Mouse (Mus musculus): Measurements from ENCODE around the gene Map3k12. TPM values are rescaled to one million over a fixed set of nuclear protein-coding genes. Genes with fewer than 3 reads are reported as not detected.

Gene Map3k12
- polyA plus RNA-seq, 1 experiment from 2014 or later = 14.8 TPM

DNA sequence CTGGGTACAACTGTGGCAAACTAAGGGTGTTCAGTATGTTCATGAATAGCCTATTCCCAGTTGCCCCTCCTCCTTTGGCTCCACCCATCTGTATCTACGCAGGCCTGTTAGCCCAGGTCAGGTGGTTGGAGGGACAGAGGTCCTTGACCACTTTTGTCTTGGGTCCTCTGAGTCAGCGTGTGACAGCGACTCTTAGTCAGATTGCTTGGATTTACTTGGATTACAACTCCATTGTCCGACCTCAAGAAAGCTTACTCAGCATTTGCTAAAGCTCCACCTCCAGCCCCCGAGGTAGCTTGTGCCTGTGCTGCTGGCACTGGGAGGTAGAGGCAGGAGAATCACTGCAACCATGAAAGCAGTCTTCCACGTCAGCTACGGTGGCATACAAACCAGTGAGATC is 65.9 kb downstream of the Map3k12 start:
- no peaks in the 10 kb centered on the region for H3K36me3 ChIP-seq (ENCODE audit: control insufficient read depth, insufficient read depth, low read length)
- no peak overlapping the region for H3K27ac ChIP-seq (ENCODE audit: low read depth, low read length)
- H3K4me2 ChIP-seq (replicated peaks; ENCODE audit: low read depth, low read length) = no peak overlapping the region
- no peaks in the 10 kb centered on the region for H3K27me3 ChIP-seq (ENCODE audit: control insufficient read depth, insufficient read depth, low read length)
- no peaks in the 10 kb centered on the region for H3K9me3 ChIP-seq (ENCODE audit: control insufficient read depth, low read length)
- no peak for ATAC-seq (ENCODE audit: low FRiP score, low TSS enrichment)
- 38% methylated on average over 7 of the region's 7 CpGs for WGBS
- H3K4me3 ChIP-seq (ENCODE audit: low read length) = no peak overlapping the region
- H3K9ac ChIP-seq (ENCODE audit: low read depth, low read length) = no peak overlapping the region
- no peaks in the 10 kb centered on the region for H3K4me1 ChIP-seq (ENCODE audit: control insufficient read depth, insufficient read depth, low read length)

DNA sequence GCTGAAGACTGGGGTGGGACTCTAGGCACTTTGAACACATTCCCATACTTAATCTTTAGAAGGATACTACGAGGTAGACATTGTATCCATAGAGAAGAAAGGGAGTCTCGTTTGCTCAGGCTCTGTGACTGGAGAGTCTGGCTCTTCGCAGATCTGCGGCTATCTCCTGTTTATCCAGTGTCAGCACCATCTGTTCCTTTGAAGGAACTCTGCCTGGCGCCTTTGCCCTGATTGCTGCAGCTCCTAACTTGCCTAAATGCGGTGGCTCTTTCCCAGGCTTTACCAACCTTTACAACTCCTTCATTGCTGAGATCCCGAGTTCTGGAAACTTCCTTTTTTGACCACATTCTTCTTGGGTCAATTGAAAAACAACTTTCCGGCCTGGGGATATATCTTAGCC is 67.5 kb downstream of the Map3k12 start:
- ATAC-seq (ENCODE audit: low FRiP score, low TSS enrichment) = no peak
- H3K27me3 ChIP-seq (ENCODE audit: control insufficient read depth, insufficient read depth, low read length) = no peaks in the 10 kb centered on the region
- 37% methylated on average over 8 of the region's 8 CpGs for WGBS
- H3K27ac ChIP-seq (ENCODE audit: low read depth, low read length) = no peak overlapping the region
- H3K9ac ChIP-seq (ENCODE audit: low read depth, low read length) = no peak overlapping the region
- H3K9me3 ChIP-seq (ENCODE audit: control insufficient read depth, low read length) = no peaks in the 10 kb centered on the region
- H3K4me3 ChIP-seq (ENCODE audit: low read length) = no peak overlapping the region
- no peak overlapping the region for H3K4me2 ChIP-seq (replicated peaks; ENCODE audit: low read depth, low read length)
- no peaks in the 10 kb centered on the region for H3K4me1 ChIP-seq (ENCODE audit: control insufficient read depth, insufficient read depth, low read length)
- H3K36me3 ChIP-seq (ENCODE audit: control insufficient read depth, insufficient read depth, low read length) = no peaks in the 10 kb centered on the region

Other genes starting within 250 kb of the Map3k12 start
- gene Gm9918, start 246.5 kb downstream of the Map3k12 start, polyA plus RNA-seq (2014; fragmentation: Nextera tagmentation; extraction: Ambion mirVana) = 0.37 and 0.84 TPM in 2 replicates
- gene Mfsd5, start 237.6 kb downstream of the Map3k12 start, polyA plus RNA-seq (2014; fragmentation: Nextera tagmentation; extraction: Ambion mirVana) = 53.7 and 65.3 TPM in 2 replicates
- gene Espl1, start 220.8 kb downstream of the Map3k12 start, polyA plus RNA-seq (2014; fragmentation: Nextera tagmentation; extraction: Ambion mirVana) = 33.6 and 35.2 TPM in 2 replicates
- 481 and 576 TPM in 2 replicates for gene Pfdn5, start 190.9 kb downstream of the Map3k12 start, polyA plus RNA-seq (2014; fragmentation: Nextera tagmentation; extraction: Ambion mirVana)
- gene Myg1, start 185.4 kb downstream of the Map3k12 start, polyA plus RNA-seq (2014; fragmentation: Nextera tagmentation; extraction: Ambion mirVana) = 117 and 129 TPM in 2 replicates
- gene Aaas, start 166.3 kb downstream of the Map3k12 start, polyA plus RNA-seq (2014; fragmentation: Nextera tagmentation; extraction: Ambion mirVana) = 73.3 and 84.7 TPM in 2 replicates
- gene Sp7, start 149.9 kb downstream of the Map3k12 start, polyA plus RNA-seq (2014; fragmentation: Nextera tagmentation; extraction: Ambion mirVana) = 1.0 and 2.0 TPM in 2 replicates
- 16.5 and 16.8 TPM in 2 replicates for gene Sp1, start 110.9 kb downstream of the Map3k12 start, polyA plus RNA-seq (2014; fragmentation: Nextera tagmentation; extraction: Ambion mirVana)
- 0.51 and 0.95 TPM in 2 replicates for gene Amhr2, start 71.7 kb downstream of the Map3k12 start, polyA plus RNA-seq (2014; fragmentation: Nextera tagmentation; extraction: Ambion mirVana)
- 87.7 and 92.6 TPM in 2 replicates for gene Prr13, start 58.0 kb downstream of the Map3k12 start, polyA plus RNA-seq (2014; fragmentation: Nextera tagmentation; extraction: Ambion mirVana)
- 305 and 373 TPM in 2 replicates for gene Pcbp2, start 46.5 kb downstream of the Map3k12 start, polyA plus RNA-seq (2014; fragmentation: Nextera tagmentation; extraction: Ambion mirVana)
- gene Gm10337, start 13.3 kb downstream of the Map3k12 start, polyA plus RNA-seq (2014; fragmentation: Nextera tagmentation; extraction: Ambion mirVana) = not detected in 2 replicates
- gene Tarbp2, start 1.1 kb upstream of the Map3k12 start, polyA plus RNA-seq (2014; fragmentation: Nextera tagmentation; extraction: Ambion mirVana) = 80.4 and 89.1 TPM in 2 replicates
- 2.7 and 3.5 TPM in 2 replicates for gene Npff, start 7.9 kb upstream of the Map3k12 start, polyA plus RNA-seq (2014; fragmentation: Nextera tagmentation; extraction: Ambion mirVana)
- 0.79 TPM in 1 of 2 replicates, not detected in the other for gene Gm28047, start 108.0 kb upstream of the Map3k12 start, polyA plus RNA-seq (2014; fragmentation: Nextera tagmentation; extraction: Ambion mirVana)
- 30.5 and 36.8 TPM in 2 replicates for gene Atf7, start 108.4 kb upstream of the Map3k12 start, polyA plus RNA-seq (2014; fragmentation: Nextera tagmentation; extraction: Ambion mirVana)
- 90.0 and 124 TPM in 2 replicates for gene Atp5g2, start 155.3 kb upstream of the Map3k12 start, polyA plus RNA-seq (2014; fragmentation: Nextera tagmentation; extraction: Ambion mirVana)
- gene Calcoco1, start 205.1 kb upstream of the Map3k12 start, polyA plus RNA-seq (2014; fragmentation: Nextera tagmentation; extraction: Ambion mirVana) = 26.1 and 41.3 TPM in 2 replicates

Measured in kidney, embryonic 14.5 days (tissue).